Mouse (Mus musculus) retina, adult 2 months (tissue): ENCODE measurements around the gene Slc16a10.

Source experiments
- DNase-seq: peaks from one replicate; pipeline ENCODE4 v3.0.0-alpha.2; 2012; ENCODE audit warnings: low read depth, low spot score

The Slc16a10 gene

DNA sequence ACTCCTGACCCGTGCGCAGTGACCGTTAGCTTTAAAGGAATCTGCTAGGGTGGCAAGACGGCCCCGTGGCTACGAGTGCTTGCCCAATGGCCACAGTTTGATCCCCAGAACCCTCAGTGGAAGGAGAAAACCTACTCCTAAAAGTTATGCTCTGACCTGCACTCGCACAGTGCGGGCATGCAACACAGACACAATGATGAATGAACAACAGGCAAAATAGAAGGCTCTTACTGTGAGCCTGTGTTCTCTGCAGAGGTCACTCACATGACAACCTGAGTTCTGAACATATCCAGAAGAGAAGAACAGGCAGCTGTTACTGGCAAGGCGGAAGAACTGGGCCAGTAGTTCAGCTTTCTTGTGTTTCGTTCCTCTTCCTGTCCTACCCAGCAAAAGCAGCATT, 73.5 kb downstream of the Slc16a10 start:
- DNase-seq, result no peak

DNA sequence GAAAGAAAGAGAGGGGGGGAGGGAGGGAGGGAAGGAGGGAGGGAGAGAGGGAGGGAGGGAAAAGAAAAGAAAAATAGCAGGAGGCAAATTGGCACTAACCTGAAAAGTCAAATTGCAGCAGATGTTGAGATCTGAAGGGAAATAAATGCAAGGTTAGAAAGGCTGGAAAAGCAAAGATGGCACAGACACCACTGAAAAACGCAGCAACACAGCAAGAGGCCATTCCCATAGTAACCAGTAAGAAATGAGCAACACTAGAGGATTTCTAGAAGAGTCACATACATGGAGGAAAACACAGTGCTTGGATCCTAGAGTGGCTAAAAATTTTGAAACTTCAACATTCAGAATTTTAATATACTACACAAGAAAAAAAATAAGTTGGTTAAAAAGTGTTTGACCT, 74.5 kb downstream of the Slc16a10 start:
- DNase-seq, result no peak

DNA sequence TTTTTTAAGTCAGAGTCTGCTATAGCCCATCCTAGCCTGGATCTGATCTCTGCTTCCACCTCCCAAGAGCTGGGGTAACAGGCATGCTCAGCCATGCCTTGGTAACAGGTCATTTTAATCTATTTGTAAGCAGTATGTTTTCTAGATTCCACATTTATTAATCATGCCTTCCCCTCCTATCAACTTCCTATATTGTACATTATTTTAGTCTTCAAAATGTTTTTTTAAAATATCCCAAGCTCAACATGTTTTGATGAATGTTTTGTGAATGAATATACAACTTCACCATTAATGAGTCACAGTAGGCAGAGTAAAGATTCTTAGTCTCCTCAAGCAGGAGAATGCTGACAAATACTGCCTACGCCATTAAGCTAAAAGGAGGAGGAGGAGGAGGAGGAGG, 75.0 kb downstream of the Slc16a10 start:
- no peak for DNase-seq

DNA sequence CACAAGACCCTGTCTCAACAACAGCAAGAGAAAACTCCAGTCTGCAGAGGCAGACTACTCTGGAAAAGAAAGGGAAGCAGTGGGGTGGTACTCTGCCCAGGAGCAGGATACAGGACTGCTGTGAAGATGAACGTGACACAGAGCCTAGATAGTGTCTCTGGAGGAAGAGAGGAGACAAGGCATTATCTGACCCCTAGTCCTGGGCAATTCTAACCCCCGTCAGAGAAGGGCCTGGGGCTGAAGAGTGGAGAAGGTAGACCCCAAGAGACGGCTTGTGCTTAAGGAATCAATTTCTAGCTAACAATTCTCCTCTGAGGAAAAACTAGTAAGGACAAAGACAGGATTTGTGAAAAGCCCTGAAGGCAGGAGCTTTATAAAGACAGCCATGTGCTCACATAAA, 76.7 kb downstream of the Slc16a10 start:
- no peak for DNase-seq

DNA sequence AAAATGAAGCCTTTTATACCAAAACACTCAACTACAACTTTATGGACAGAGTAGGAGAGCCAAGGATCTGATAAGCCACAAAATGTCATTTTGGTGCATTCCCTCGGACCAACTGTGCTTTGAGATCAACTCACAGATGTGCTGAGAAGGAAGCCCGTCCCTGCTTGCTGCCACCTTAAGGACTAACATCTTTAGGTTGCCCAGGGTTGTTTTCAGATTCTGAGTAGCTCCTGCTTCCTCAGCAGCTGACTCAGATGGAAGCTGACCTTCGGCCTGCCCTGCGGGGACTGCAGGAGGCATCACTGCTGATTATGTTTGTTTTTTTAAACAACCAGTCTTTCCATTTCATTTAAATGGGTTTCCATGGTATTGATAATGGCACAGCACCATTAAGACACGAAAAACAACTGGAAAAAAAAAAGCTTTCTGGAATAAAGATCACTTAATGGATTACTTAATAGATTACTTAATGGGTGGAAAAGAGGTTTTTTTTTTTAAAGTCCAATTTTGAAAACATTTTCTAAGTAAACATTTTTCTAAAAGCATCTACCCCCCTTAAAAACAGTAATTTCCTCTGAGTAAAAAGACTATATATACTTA, 78.7 kb downstream of the Slc16a10 start:
- DNase-seq, result no peak

DNA sequence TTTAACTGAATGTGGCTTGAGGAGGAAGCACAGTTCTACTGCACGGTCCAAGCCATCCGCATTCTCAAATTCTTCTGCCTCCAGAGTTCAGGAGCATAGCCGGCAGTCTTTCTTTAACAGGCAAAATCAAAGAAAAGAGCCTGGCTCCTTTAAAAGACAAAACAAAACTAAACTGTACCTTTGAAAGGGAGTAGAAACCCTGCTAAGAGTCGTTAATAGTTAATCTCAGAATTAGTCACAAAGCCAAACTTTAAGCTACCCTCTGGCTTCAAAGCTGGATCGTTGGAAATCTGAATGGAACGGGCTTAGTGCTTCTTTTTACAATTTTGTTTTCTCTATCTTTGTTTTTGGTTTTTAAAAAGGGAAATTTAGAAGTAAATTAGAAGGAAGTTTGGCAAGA, 79.2 kb downstream of the Slc16a10 start:
- DNase-seq, result no peak

DNA sequence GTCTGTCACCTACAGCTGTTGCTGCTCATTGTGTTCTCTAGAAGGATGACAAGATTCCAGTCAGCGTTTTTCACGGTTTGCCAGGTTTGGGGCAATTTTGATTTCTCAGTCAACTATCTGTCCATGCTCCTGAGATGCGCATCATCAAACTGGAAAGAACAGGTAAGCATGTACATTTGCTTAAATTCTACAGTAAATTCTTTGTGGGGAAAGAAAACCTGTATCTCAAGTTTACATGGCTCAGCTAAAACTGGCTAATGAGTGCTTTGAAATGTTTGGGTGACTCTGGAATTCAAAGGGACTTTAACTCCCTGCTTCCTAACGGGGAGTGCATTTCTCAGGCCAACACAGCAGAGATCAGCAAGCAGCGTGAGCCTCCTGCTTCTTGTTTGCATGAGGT, 80.1 kb downstream of the Slc16a10 start:
- DNase-seq, result no peak

DNA sequence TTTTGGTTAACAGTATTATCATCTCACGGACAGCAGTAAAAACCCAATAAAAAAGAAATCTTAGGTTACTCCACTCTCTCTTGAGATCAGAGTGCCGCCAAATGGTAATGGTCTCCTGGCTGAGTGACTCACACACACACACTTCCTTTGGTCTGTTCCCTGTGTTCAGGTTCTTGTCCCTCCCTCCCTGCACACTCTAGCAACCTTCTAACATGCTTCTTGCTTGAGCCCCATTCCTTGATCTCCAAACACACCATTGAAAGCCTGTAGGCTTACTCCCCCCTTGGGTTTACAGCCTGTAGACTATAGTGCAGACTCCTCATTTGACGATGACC, 83.3 kb downstream of the Slc16a10 start:
- DNase-seq, result no peak

DNA sequence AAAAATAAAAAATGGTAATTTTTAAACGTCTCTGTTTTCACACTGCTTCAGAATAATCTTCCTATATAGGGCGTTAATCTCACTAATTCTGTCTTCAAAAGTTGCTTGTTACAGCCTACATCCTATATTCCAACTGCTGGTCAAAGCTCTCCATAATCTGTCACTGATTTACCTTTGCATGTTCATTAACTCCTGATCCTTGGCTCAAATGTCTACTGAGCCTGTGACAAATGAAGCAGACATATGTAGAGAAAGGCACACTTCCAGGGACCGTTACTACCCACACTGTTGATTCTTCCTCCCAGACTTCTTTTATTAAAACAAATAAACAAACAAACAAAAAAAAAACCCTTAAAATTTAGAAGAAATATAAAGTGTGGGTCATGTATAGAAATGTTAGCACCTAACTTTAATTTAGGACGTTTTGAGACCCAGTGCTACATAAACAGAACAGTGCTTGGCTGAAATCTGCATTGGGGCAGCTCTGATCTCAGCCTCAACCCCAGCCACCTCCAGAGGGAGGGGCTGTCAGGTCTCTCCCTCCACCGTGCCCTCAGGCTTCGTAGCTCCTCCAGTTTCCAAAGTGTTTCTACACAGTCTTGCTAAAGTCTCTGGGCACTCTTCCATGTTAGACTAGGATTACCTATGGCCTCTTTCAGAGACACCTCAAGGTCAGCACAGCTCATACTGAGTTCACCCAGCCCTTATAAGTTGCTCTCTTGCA, 83.8 kb downstream of the Slc16a10 start:
- no peak for DNase-seq

DNA sequence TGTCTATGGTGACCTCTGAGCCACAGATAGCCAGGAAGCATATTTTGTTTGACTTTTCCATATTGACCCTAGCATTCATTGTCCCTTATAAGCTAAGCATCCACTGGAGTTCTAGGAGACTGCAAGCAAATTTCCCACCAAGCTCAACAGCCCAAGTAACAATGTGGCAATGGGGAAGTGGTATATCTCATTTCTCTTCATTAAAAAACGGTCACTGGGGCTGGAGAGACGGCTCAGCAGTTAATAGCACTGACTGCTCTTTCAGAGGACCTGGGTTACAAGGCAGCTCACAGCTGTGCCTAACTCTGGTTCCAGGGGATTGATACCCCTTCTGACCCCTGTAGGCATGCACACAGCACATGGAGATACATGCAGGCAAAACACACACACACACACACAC, 84.4 kb downstream of the Slc16a10 start:
- DNase-seq, result no peak

DNA sequence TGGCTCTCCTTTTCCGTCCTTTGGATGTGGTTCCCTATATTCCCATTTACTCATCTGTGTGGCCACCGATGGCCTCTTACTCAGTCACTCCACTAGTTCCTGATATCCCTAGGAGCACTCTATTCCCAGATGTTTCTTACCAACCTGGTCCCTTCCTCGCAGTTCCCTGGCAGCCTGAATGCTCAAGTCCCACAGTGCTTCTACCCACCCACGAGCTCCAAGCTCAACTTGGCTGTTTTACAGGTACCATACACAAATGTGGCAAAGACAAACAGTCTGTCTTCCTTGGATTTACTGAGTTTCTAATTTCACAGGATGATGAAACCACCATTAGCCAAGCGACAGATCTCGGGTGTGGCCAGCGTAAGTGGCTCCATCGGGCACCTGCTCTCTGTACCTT, 87.6 kb downstream of the Slc16a10 start:
- no peak for DNase-seq

DNA sequence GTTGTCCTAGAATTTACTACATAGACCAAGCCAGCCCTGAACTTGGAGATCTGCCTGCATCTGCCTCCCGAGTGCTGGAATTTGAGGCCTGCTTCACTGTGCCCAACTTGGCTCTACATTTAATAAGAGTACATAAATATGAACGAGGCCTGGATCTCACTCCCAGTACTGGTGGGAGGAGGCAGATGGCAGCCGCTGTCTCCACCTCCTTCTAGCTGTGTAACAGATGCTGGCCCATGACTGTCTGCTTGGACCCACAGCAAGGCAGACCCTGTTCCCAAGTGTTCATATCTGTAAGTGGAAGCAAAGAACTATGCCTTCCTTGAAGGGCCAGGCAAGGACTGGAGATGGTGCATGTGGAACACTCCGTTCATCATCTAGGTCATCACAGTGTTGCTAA, 88.2 kb downstream of the Slc16a10 start:
- DNase-seq, result no peak

DNA sequence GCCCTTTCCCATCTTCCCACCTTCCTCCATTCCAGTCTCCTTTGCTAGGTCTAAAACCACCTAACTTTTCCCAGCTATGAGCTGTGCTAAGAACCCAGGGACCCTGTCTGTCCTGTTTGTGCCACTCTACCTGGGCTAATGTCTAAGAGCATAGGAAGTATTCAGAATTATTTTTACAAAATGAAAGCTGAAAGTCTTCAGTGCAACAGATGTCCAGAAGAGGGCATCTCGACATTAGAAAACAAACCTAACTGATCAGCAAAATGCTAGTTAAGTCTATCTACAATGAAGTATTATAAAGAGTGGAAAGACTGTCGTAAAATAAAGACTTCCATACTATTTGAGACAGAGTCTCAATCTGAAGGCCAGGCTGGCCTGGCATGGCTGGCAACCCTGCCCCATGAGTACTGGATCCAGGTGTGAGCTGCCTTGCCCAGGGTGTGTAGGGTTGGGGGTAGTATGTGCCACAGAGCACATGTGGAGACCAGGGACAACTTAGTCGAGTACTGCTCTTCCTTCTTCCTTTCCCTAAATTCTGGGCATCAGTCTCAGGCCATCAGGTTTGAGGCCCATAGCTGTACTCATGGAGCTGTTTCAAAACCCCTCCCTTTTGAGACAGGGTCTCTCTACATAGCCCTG, 88.7 kb downstream of the Slc16a10 start:
- DNase-seq, result no peak

DNA sequence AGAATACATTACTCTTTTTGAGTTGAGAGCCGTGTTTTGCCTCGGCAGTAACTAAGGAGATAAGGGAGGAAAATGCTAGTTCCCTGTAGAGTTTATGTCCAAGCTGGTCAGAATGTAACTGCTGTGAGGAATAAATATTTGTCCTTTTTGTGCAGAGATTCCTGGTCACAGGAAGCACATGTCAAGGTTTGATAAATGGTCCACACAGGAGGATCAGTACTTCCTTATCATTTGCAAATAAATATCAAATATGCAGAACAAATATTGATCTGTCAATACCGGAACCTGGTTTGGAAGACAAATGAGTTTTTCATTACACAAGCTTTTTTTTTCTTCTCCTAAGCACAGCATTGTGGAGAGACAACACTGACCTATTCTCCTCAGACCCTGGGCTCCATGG, 90.1 kb downstream of the Slc16a10 start:
- no peak for DNase-seq

DNA sequence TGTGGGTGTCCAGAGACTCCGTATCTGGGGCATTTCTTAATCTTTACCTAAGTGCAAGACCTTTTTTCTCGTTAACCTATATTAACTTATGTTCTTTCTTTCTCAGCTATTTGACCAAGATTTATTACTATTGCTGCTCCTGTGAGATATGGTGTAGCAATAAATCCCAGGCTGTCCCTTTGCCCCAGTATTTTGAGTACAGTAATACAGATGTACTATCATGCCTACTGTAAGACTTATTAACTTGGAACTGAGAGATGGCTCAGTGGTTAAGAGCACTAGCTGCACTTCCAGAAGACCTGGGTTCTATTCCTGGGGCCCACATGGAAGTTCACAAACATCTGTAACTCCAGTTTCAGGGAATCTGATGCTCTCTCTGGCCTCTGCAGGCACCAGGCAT, 91.3 kb downstream of the Slc16a10 start:
- no peak for DNase-seq

DNA sequence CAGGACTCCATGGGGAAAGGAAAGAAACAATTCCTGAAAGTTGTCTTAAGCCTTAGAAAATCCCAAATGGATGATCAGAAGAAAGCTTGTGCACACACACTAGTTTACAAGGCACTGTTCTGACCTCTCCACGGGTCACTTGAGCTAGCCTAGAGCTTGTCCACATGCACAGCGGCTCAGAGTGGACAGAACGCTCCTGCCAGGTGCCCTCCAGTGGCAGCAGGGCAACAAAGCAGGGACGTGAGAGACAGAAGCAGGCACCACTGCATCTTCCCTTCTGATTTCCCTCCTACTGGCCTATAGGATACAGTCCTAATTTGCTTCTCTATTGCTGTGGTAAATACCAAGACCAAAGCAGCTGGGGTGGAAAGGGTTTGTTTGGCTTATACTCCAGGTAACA, 100.7 kb downstream of the Slc16a10 start:
- DNase-seq, result peak; percentile 15

DNA sequence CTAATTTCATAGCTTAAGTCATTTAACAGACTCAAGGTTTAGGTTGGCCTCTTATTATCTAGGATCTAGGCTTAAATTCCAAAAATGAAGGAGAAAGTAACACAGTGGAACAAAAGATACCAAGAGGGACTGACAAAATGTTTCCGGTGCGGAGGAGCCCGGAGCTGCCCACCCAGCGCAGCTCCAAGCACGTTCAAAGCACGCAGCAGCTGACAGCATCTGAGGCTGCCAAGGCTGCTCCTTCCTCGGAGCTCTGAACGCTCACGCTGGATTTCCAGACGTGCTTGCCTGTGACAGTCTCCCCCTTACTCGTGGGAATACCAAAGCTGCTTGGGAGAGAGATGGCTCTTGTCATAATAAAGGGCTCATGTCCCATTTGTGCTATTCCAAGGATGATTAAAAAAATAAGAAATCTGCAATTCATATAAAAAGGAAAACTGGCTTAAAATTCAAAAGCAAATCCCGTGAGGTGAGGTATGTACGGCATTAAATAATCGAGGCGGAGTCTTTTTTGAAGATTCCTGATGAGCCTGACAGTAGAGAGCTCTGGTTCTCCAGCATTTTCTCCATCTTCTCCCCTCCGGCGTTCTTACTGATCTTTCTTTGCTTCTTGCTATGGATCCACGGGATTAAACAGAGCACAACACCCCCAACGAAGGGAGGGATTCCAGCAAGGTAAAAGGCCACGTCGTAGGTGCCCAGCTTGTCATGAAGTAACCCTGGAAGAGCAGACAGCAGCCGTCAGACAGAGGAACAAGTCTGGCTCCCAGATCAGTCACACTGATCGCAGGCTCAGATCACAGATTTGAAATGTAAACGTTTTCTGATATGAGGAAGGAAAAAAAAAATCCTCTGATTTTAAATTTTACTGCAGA, 105.1 kb downstream of the Slc16a10 start:
- no peak for DNase-seq

DNA sequence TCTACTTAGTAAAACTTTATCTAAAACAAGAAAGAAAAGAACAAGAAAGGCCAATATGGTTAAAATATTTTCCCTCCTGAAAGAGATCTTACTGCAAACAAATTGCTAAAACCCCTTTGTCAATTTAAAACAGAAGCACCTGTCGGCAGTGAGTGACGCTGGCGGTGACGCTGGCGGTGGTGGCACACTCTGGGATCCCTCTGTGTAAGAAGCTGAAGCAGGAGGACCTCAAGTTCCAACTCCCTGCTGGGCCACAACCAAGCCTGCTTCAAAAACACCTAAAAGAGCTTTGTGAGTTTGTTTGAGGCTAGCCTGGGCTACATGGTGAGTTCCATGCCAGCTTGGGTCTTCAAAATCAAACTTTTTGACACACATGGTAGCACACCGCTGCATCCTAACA, 107.1 kb downstream of the Slc16a10 start:
- no peak for DNase-seq

DNA sequence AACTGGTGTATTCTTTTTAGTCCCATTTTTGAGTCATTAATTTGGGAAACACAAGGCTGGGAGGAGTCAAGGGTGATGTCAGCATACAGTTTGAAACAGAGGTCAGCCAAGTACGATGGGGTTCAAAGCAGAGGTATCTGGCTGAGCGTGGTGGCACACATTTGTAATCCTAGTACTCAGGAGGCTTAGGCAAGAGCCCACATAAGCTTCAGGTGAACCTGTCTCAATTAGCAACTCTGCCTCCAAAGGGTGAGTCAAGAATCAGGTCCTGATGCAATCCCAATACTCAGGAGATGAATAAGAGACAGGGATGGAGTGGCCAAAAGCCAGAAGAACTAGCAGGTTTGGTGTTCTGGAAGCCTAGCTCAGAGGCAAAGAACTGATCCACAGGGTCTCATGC, 109.2 kb downstream of the Slc16a10 start:
- DNase-seq, result no peak

DNA sequence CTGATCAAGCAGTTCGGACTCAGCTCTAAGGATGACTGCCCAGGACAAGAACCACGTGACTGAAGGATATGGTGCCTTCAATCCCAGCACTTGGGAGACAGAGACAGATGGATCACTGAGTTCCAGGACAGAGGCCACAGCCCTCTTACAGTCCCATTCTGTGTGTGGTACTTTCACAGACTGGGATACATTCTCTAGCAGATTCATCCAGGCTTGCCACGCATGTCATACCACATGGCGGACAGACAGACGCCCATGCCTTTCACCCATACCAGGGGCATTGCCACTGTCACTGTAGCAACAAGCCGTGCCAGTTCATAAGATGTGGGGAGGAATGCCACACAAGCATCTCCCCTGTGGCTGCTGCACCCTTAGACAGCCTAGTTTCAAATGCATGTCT, 111.3 kb downstream of the Slc16a10 start:
- no peak for DNase-seq

DNA sequence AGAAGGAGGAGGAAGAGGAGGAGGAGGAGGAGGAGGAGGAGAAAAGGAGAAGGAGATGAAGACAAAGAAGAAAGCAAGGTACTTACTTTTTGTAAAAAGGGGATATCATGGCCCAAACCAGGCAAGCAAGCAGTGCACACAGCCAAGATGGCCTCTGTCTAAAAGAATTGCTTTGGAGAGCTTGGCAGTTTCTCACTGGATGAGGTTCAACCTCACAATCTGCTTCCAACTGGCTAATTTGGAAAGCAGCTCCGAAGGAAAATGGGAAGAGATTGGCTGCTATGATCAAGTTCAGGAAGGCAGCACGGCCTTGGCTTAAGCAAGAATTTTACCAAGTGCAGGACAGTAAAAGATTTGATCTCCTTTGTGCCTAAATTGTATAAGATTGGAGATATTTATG, 112.4 kb downstream of the Slc16a10 start:
- no peak for DNase-seq

DNA sequence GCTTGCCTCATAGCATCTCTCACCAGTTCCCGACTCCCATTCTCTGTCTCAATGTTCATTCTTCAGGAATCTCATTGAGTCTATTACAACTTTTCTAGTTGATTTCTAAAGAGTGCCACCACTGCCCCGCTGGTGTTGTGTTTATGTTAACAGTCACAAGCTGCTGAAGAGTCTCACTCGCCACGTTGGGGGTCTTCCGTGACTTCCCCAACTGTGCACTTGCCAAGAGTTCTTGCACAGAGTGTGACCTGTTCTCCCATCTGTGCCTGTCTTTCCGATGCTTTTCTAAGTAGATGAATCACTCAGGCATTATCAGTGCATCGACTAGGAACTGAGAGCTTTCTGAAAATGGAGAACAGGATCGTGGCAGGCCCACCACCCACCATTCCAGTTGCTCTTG, 114.0 kb downstream of the Slc16a10 start:
- no peak for DNase-seq
